Mouse (Mus musculus): ENCODE results near the gene Tmem240.
A peak's percentile ranks its signal among the peaks of the same experiment; 100 is the strongest.
"Not testable (repeated sequence)": the region's sequence is repeated elsewhere in the genome, so short reads cannot be mapped to it uniquely, and the experiment has no call there.

Tmem240 gene

GRCm38 (mm10) chr4:155734951-155735702 lies 527 bp downstream of the Tmem240 start:
- DNase-seq (ENCODE audit: low spot score), result peak; percentile 72

GRCm38 (mm10) chr4:155735788-155736187 lies 1.2 kb downstream of the Tmem240 start:
- DNase-seq (ENCODE audit: low spot score), result no peak

- no peak for DNase-seq (ENCODE audit: low spot score)
These were observed 1.8 kb downstream of the Tmem240 start for GRCm38 (mm10) chr4:155736421-155736820.

GRCm38 (mm10) chr4:155738262-155738661 lies 3.7 kb downstream of the Tmem240 start:
- DNase-seq (ENCODE audit: low spot score), result no peak

GRCm38 (mm10) chr4:155739152-155739551 lies 4.6 kb downstream of the Tmem240 start:
- DNase-seq (ENCODE audit: low spot score), result no peak

- no peak for DNase-seq (ENCODE audit: low spot score)
These were observed 5.4 kb downstream of the Tmem240 start for GRCm38 (mm10) chr4:155739741-155740636.

- not testable (repeated sequence) for DNase-seq (ENCODE audit: low spot score)
These were observed 6.1 kb downstream of the Tmem240 start for GRCm38 (mm10) chr4:155740681-155741080.

- no peak for DNase-seq (ENCODE audit: low spot score)
These were observed 8.1 kb downstream of the Tmem240 start for GRCm38 (mm10) chr4:155742684-155743083.

GRCm38 (mm10) chr4:155744474-155744873 lies 9.9 kb downstream of the Tmem240 start:
- DNase-seq (ENCODE audit: low spot score), result no peak

GRCm38 (mm10) chr4:155745136-155745535 lies 10.5 kb downstream of the Tmem240 start:
- DNase-seq (ENCODE audit: low spot score), result no peak

GRCm38 (mm10) chr4:155746036-155746548 lies 11.5 kb downstream of the Tmem240 start:
- DNase-seq (ENCODE audit: low spot score), result no peak

- no peak for DNase-seq (ENCODE audit: low spot score)
These were observed 12.2 kb downstream of the Tmem240 start for GRCm38 (mm10) chr4:155746575-155747490.

GRCm38 (mm10) chr4:155757011-155757410 lies 22.4 kb downstream of the Tmem240 start:
- DNase-seq (ENCODE audit: low spot score), result no peak

GRCm38 (mm10) chr4:155759862-155760612 lies 25.4 kb downstream of the Tmem240 start:
- DNase-seq (ENCODE audit: low spot score), result no peak

GRCm38 (mm10) chr4:155760613-155761355 lies 26.2 kb downstream of the Tmem240 start, which contains the start of gene Atad3a:
TSS of gene Atad3a (minus strand) at chr4:155761093.
- DNase-seq (ENCODE audit: low spot score), result peak; percentile 98

- peak; percentile 50 for DNase-seq (ENCODE audit: low spot score)
These were observed 26.9 kb downstream of the Tmem240 start for GRCm38 (mm10) chr4:155761356-155762099.

GRCm38 (mm10) chr4:155762357-155762756 lies 27.8 kb downstream of the Tmem240 start:
- DNase-seq (ENCODE audit: low spot score), result no peak

- no peak for DNase-seq (ENCODE audit: low spot score)
These were observed 34.9 kb downstream of the Tmem240 start for GRCm38 (mm10) chr4:155769496-155769879.

- DNase-seq (ENCODE audit: low spot score), result peak; percentile 97
These were observed 35.4 kb downstream of the Tmem240 start for GRCm38 (mm10) chr4:155769880-155770512.

All from testis, postnatal 10 days (tissue).